ENCODE assay signal across 8 mouse cellular contexts in genomic region chr11:118909814-118910201, GRCm38 (mm10). TPM values are rescaled to one million over a fixed set of nuclear protein-coding genes. Genes with fewer than 3 reads are reported as not detected.
DNase-seq lines count a peak whose midpoint lies in the region; ATAC-seq and TF ChIP-seq lines count a peak whose summit lies in the region.
"Had no signal": no experiment of that assay in that cellular context is flagged by ENCODE, and none has a peak within 500 bp of the region (broad histone marks: within the 10 kb centered on the region; RNA-seq: fewer than 3 reads in every experiment).

No protein-coding gene starts in this region.

- H3K9me3 ChIP-seq in lung, embryonic 16.5 days (ENCODE audit: control insufficient read depth, low read length) = no peaks in the 10 kb centered on the region
- no peaks in the 10 kb centered on the region for H3K9me3 ChIP-seq in lung, postnatal 0 days (ENCODE audit: low read length)
- H3K9me3 ChIP-seq in embryonic facial prominence, embryonic 13.5 days = no peaks in the 10 kb centered on the region
- H3K9me3 ChIP-seq in limb, embryonic 12.5 days = no peaks in the 10 kb centered on the region
- no peaks in the 10 kb centered on the region for H3K9me3 ChIP-seq in stomach, postnatal 0 days (ENCODE audit: control insufficient read depth, low read length)

- peak overlapping the region; percentile 49; the same call in 1 of the 2 replicates for H3K4me2 ChIP-seq in lung, embryonic 16.5 days (ENCODE audit: low read depth, low read length)
- no peak overlapping the region for H3K4me2 ChIP-seq in lung, postnatal 0 days (replicated peaks; ENCODE audit: low read depth, low read length)
- peak overlapping the region; percentile 99 for H3K4me2 ChIP-seq in embryonic facial prominence, embryonic 13.5 days
- peak overlapping the region; percentile 100 for H3K4me2 ChIP-seq in limb, embryonic 12.5 days
- peak overlapping the region; percentile 43; the same call in 1 of the 2 replicates for H3K4me2 ChIP-seq in stomach, postnatal 0 days (replicated peaks; ENCODE audit: low read depth)

- H3K4me3 ChIP-seq in lung, embryonic 16.5 days (ENCODE audit: low read length) = peak overlapping the region; percentile 35; the same call in 1 of the 2 replicates
- no peak overlapping the region for H3K4me3 ChIP-seq in lung, postnatal 0 days (ENCODE audit: low read depth, low read length)
- H3K4me3 ChIP-seq in embryonic facial prominence, embryonic 13.5 days = peak overlapping the region; percentile 54
- H3K4me3 ChIP-seq in limb, embryonic 12.5 days (replicated peaks) = peak overlapping the region; percentile 60
- no peak overlapping the region for H3K4me3 ChIP-seq in stomach, postnatal 0 days (ENCODE audit: low read depth, low read length)

- H3K27me3 ChIP-seq in lung, embryonic 16.5 days (ENCODE audit: control insufficient read depth, insufficient read depth, low read depth, low read length) = peaks cover 62% of the 10 kb centered on the region
- H3K27me3 ChIP-seq in lung, postnatal 0 days (replicated peaks; ENCODE audit: insufficient read depth, low read length) = peaks cover 51% of the 10 kb centered on the region
- peaks cover 83% of the 10 kb centered on the region for H3K27me3 ChIP-seq in embryonic facial prominence, embryonic 13.5 days
- H3K27me3 ChIP-seq in limb, embryonic 12.5 days = peaks cover 72% of the 10 kb centered on the region
- peaks cover 26% of the 10 kb centered on the region; the same call in 1 of the 2 replicates for H3K27me3 ChIP-seq in stomach, postnatal 0 days (ENCODE audit: control insufficient read depth, insufficient read depth, low read length)

- DNase-seq in lung, postnatal 0 days (ENCODE audit: low spot score) = no peak
- DNase-seq in stomach, postnatal 0 days (ENCODE audit: low spot score) = no peak
- no peak for DNase-seq in right cerebral cortex, adult 2 months (ENCODE audit: low spot score in 2 of 2)

- WGBS in lung, embryonic 16.5 days = under 1% methylated on average over 12 of the region's 13 CpGs
- WGBS in lung, postnatal 0 days = under 1% methylated on average over 12 of the region's 13 CpGs
- 3% methylated on average over 13 of the region's 13 CpGs for WGBS in embryonic facial prominence, embryonic 13.5 days
- WGBS in limb, embryonic 12.5 days = 1% methylated on average over 11 of the region's 13 CpGs
- WGBS in stomach, postnatal 0 days = 3% methylated on average over 11 of the region's 13 CpGs

- no peak for TF ChIP-seq CTCF in lung, postnatal 0 days (IDR thresholded peaks at IDR 0.05)
- no peak for TF ChIP-seq CTCF in stomach, postnatal 0 days (IDR thresholded peaks at IDR 0.05; ENCODE audit: low read depth)

- no peaks in the 10 kb centered on the region for H3K36me3 ChIP-seq in lung, embryonic 16.5 days (ENCODE audit: control insufficient read depth, insufficient read depth, low read length)
- H3K36me3 ChIP-seq in lung, postnatal 0 days (ENCODE audit: insufficient read depth, low read length) = no peaks in the 10 kb centered on the region
- no peaks in the 10 kb centered on the region for H3K36me3 ChIP-seq in embryonic facial prominence, embryonic 13.5 days
- no peaks in the 10 kb centered on the region for H3K36me3 ChIP-seq in limb, embryonic 12.5 days
- no peaks in the 10 kb centered on the region for H3K36me3 ChIP-seq in stomach, postnatal 0 days (ENCODE audit: control insufficient read depth, insufficient read depth, low read length)

- no peak overlapping the region for H3K27ac ChIP-seq in lung, embryonic 16.5 days (ENCODE audit: low read length)
- H3K27ac ChIP-seq in lung, postnatal 0 days (ENCODE audit: low read length) = no peak overlapping the region
- H3K27ac ChIP-seq in embryonic facial prominence, embryonic 13.5 days = no peak overlapping the region
- no peak overlapping the region for H3K27ac ChIP-seq in limb, embryonic 12.5 days
- no peak overlapping the region for H3K27ac ChIP-seq in stomach, postnatal 0 days (replicated peaks)

- no peaks in the 10 kb centered on the region; the same call in 1 of the 2 replicates for H3K4me1 ChIP-seq in lung, embryonic 16.5 days (replicated peaks; ENCODE audit: control insufficient read depth, insufficient read depth, low read length)
- no peaks in the 10 kb centered on the region for H3K4me1 ChIP-seq in lung, postnatal 0 days (ENCODE audit: insufficient read depth, low read depth, low read length)
- peaks cover 32% of the 10 kb centered on the region for H3K4me1 ChIP-seq in embryonic facial prominence, embryonic 13.5 days
- peaks cover 53% of the 10 kb centered on the region for H3K4me1 ChIP-seq in limb, embryonic 12.5 days (replicated peaks)
- no peaks in the 10 kb centered on the region for H3K4me1 ChIP-seq in stomach, postnatal 0 days (replicated peaks; ENCODE audit: control insufficient read depth, insufficient read depth)

- no peak overlapping the region for H3K9ac ChIP-seq in lung, embryonic 16.5 days (ENCODE audit: low read length)
- H3K9ac ChIP-seq in lung, postnatal 0 days (replicated peaks; ENCODE audit: low read depth) = no peak overlapping the region
- H3K9ac ChIP-seq in embryonic facial prominence, embryonic 13.5 days = peak overlapping the region; percentile 67
- H3K9ac ChIP-seq in limb, embryonic 12.5 days (replicated peaks) = peak overlapping the region; percentile 60; the same call in 1 of the 2 replicates
- H3K9ac ChIP-seq in stomach, postnatal 0 days (ENCODE audit: low read length) = no peak overlapping the region

- no peak for TF ChIP-seq EP300 in lung, postnatal 0 days (IDR thresholded peaks at IDR 0.05)
- TF ChIP-seq EP300 in stomach, postnatal 0 days (optimal IDR thresholded peaks at IDR 0.05) = no peak

- no peak for ATAC-seq in lung, embryonic 16.5 days (ENCODE audit: low read depth)
- ATAC-seq in lung, postnatal 0 days = no peak
- no peak for ATAC-seq in embryonic facial prominence, embryonic 13.5 days (ENCODE audit: insufficient number of reproducible peaks, insufficient read depth, low FRiP score, low TSS enrichment, low read depth)
- ATAC-seq in limb, embryonic 12.5 days (ENCODE audit: insufficient number of reproducible peaks, insufficient read depth, low FRiP score, low TSS enrichment, low read depth) = no peak
- no peak for ATAC-seq in stomach, postnatal 0 days (ENCODE audit: low FRiP score, low TSS enrichment)
- ATAC-seq in erythroid progenitor cell, adult 5-6 weeks (replicated peaks; ENCODE audit: low FRiP score, poor library complexity, severe bottlenecking) = no peak

RNA-seq across cellular contexts. Expression of gene Rbfox3, which starts 1.6 kb away (rescaled TPM):
- 0.35 and 0.45 TPM in 2 replicates for polyA plus RNA-seq in lung, embryonic 16.5 days (2015; fragmentation: Nextera tagmentation; extraction: Ambion mirVana)
- 0.97 and 1.1 TPM in 2 replicates for polyA plus RNA-seq in lung, postnatal 0 days (2015; fragmentation: Nextera tagmentation; extraction: Ambion mirVana)
- polyA plus RNA-seq in embryonic facial prominence, embryonic 13.5 days (2015; fragmentation: Nextera tagmentation; extraction: Ambion mirVana) = 1.5 TPM in 2 replicates
- polyA plus RNA-seq in limb, embryonic 12.5 days (2016; fragmentation: Nextera tagmentation; extraction: Ambion mirVana) = 3.5 and 3.9 TPM in 2 replicates
- polyA plus RNA-seq in stomach, postnatal 0 days (2015; fragmentation: Nextera tagmentation; extraction: Ambion mirVana) = 0.76 and 0.85 TPM in 2 replicates
- total RNA-seq in erythroid progenitor cell, adult 5-6 weeks (2015; ENCODE audit: low replicate concordance) = not detected in 2 replicates
- total RNA-seq in erythroid progenitor cell, adult 5-6 weeks (2017; ENCODE audit: low replicate concordance) = not detected in 2 replicates
- total RNA-seq: neutrophil, adult 5-6 weeks had no signal

Comparison
In these comparisons a context has a peak if more than half of its experiments do, and no peak if none do; other contexts are left out.
1. H3K4me3 ChIP-seq: peak in lung, embryonic 16.5 days (single experiment), embryonic facial prominence, embryonic 13.5 days (single experiment) and limb, embryonic 12.5 days (single experiment); none in lung, postnatal 0 days (single experiment) and stomach, postnatal 0 days (single experiment).
2. H3K9ac ChIP-seq: peak in embryonic facial prominence, embryonic 13.5 days (single experiment) and limb, embryonic 12.5 days (single experiment); none in lung, embryonic 16.5 days (single experiment), lung, postnatal 0 days (single experiment) and stomach, postnatal 0 days (single experiment).